Comparison of ENCODE assay signal across 24 mouse cellular contexts in the genomic region with DNA sequence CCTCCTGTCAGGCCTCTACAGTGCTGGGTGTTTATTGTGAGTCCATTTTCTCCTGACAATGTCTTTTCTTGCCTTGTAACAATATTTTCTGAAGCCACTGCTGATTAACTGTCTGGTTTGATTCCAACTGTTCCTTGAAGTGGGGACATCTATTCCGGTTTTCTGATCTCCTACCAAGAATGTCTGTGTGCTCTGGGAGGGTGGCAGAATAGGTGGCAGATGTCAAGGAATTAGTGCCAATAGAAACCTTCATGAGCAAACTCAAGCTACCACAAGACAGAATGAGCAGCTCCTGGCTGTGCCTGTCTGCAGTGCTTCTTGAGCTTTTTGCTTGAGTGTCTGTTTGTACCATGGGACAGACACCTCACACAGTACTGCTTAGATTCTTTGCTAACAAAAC.
DNase-seq lines count a peak whose midpoint lies in the region; ATAC-seq and TF ChIP-seq lines count a peak whose summit lies in the region.
"Had no signal": no experiment of that assay in that cellular context is flagged by ENCODE, and none has a peak within 500 bp of the region (broad histone marks: within the 10 kb centered on the region; RNA-seq: fewer than 3 reads in every experiment).

No protein-coding gene starts in this region.

- no peak for TF ChIP-seq POLR2A in brain, embryonic 14.5 days (IDR thresholded peaks at IDR 0.05; ENCODE audit: borderline replicate concordance, extremely low read depth, insufficient read depth, insufficient read length, poor library complexity, severe bottlenecking)

- no peak for DNase-seq in cerebellum, postnatal 4 days (ENCODE audit: low spot score in 2 of 2)
- DNase-seq in brain, embryonic 14.5 days (ENCODE audit: low read depth), result peak; percentile 52
- peak; percentile 80 for DNase-seq in cerebellum, adult 9-10 months
- DNase-seq in ovary, postnatal 14 days (ENCODE audit: low spot score), result no peak
- no peak for DNase-seq in lung, postnatal 10 days
- no peak for DNase-seq in frontal cortex, postnatal 14 days (ENCODE audit: low spot score in 2 of 2)
- DNase-seq: adrenal gland, adult 2 months; forebrain, postnatal 0 days; kidney, adult 9 months; kidney, postnatal 25 days; lung, postnatal 4 days; thymus, postnatal 14 days had no signal

- H3K27me3 ChIP-seq in E14TG2a.4 (ENCODE audit: insufficient read depth, low read length), result no peaks in the 10 kb centered on the region
- H3K27me3 ChIP-seq: embryonic facial prominence, embryonic 15.5 days; limb, embryonic 15.5 days; liver, embryonic 15.5 days; lung, embryonic 15.5 days; midbrain, embryonic 15.5 days; neural tube, embryonic 13.5 days had no signal

- H3K4me3 ChIP-seq in E14TG2a.4 (replicated peaks; ENCODE audit: low read length), result peak overlapping the region; percentile 11; the same call in 1 of the 2 replicates
- H3K4me3 ChIP-seq: embryonic facial prominence, embryonic 15.5 days; layer of hippocampus, adult 2 months; limb, embryonic 15.5 days; liver, embryonic 15.5 days; lung, embryonic 15.5 days; midbrain, embryonic 15.5 days; myocyte; neural tube, embryonic 13.5 days had no signal

- no peaks in the 10 kb centered on the region for H3K9me3 ChIP-seq in E14TG2a.4 (ENCODE audit: low read length)
- H3K9me3 ChIP-seq: embryonic facial prominence, embryonic 15.5 days; limb, embryonic 15.5 days; liver, embryonic 15.5 days; lung, embryonic 15.5 days; midbrain, embryonic 15.5 days; neural tube, embryonic 13.5 days had no signal

- peak; percentile 98 for ATAC-seq in cerebellum, adult (ENCODE audit: insufficient number of reproducible peaks, low FRiP score, low TSS enrichment)
- ATAC-seq: forebrain, postnatal 0 days; hindbrain, embryonic 16.5 days; intestine, embryonic 16.5 days; midbrain, embryonic 15.5 days had no signal

- H3K36me3 ChIP-seq in E14TG2a.4 (ENCODE audit: insufficient read depth, low read length), result no peaks in the 10 kb centered on the region
- H3K36me3 ChIP-seq: embryonic facial prominence, embryonic 15.5 days; limb, embryonic 15.5 days; liver, embryonic 15.5 days; lung, embryonic 15.5 days; midbrain, embryonic 15.5 days; neural tube, embryonic 13.5 days had no signal

- TF ChIP-seq CTCF in E14TG2a.4 (conservative IDR thresholded peaks at IDR 0.05; ENCODE audit: low read length), result no peak
- no peak for TF ChIP-seq CTCF in brain, embryonic 14.5 days (IDR thresholded peaks at IDR 0.05; ENCODE audit: borderline replicate concordance, extremely low read depth, insufficient read depth, insufficient read length)

- peaks cover 6% of the 10 kb centered on the region for H3K4me1 ChIP-seq in E14TG2a.4 (replicated peaks; ENCODE audit: low read depth, low read length)
- H3K4me1 ChIP-seq: embryonic facial prominence, embryonic 15.5 days; limb, embryonic 15.5 days; liver, embryonic 15.5 days; lung, embryonic 15.5 days; midbrain, embryonic 15.5 days; neural tube, embryonic 13.5 days had no signal

Comparison
In these comparisons a context has a peak if more than half of its experiments do, and no peak if none do; other contexts are left out.
1. DNase-seq: peak in brain, embryonic 14.5 days (single experiment) and cerebellum, adult 9-10 months (single experiment); none in cerebellum, postnatal 4 days (0 of 2), ovary, postnatal 14 days (single experiment), lung, postnatal 10 days (single experiment) and frontal cortex, postnatal 14 days (0 of 2).